Mouse (Mus musculus): ENCODE results near the gene Insr.
A peak's percentile ranks its signal among the peaks of the same experiment; 100 is the strongest.

Gene Insr

GRCm38 (mm10) chr8:3275189-3275588 lies 4.2 kb downstream of the Insr start:
- DNase-seq (ENCODE audit: low spot score) = no peak

GRCm38 (mm10) chr8:3273799-3274198 lies 5.6 kb downstream of the Insr start:
- peak; percentile 43 for DNase-seq (ENCODE audit: low spot score)

GRCm38 (mm10) chr8:3267449-3267761 lies 12.0 kb downstream of the Insr start:
- DNase-seq (ENCODE audit: low spot score) = no peak

GRCm38 (mm10) chr8:3266686-3267448 lies 12.6 kb downstream of the Insr start:
- DNase-seq (ENCODE audit: low spot score) = no peak

GRCm38 (mm10) chr8:3265182-3265581 lies 14.2 kb downstream of the Insr start:
- DNase-seq (ENCODE audit: low spot score) = no peak

GRCm38 (mm10) chr8:3262779-3263178 lies 16.6 kb downstream of the Insr start:
- DNase-seq (ENCODE audit: low spot score) = no peak

GRCm38 (mm10) chr8:3261101-3261500 lies 18.3 kb downstream of the Insr start:
- DNase-seq (ENCODE audit: low spot score) = no peak

- no peak for DNase-seq (ENCODE audit: low spot score)
These were observed 19.1 kb downstream of the Insr start for GRCm38 (mm10) chr8:3260127-3260811.

- DNase-seq (ENCODE audit: low spot score) = no peak
These were observed 23.1 kb downstream of the Insr start for GRCm38 (mm10) chr8:3256147-3256940.

GRCm38 (mm10) chr8:3255321-3255720 lies 24.1 kb downstream of the Insr start:
- DNase-seq (ENCODE audit: low spot score) = no peak

- DNase-seq (ENCODE audit: low spot score) = no peak
These were observed 26.2 kb downstream of the Insr start for GRCm38 (mm10) chr8:3253179-3253578.

GRCm38 (mm10) chr8:3252665-3253064 lies 26.8 kb downstream of the Insr start:
- no peak for DNase-seq (ENCODE audit: low spot score)

GRCm38 (mm10) chr8:3251101-3251500 lies 28.3 kb downstream of the Insr start:
- DNase-seq (ENCODE audit: low spot score) = no peak

GRCm38 (mm10) chr8:3249886-3250285 lies 29.5 kb downstream of the Insr start:
- no peak for DNase-seq (ENCODE audit: low spot score)

- DNase-seq (ENCODE audit: low spot score) = no peak
These were observed 30.7 kb downstream of the Insr start for GRCm38 (mm10) chr8:3248704-3249103.

- no peak for DNase-seq (ENCODE audit: low spot score)
These were observed 32.3 kb downstream of the Insr start for GRCm38 (mm10) chr8:3247129-3247528.

GRCm38 (mm10) chr8:3243229-3243628 lies 36.2 kb downstream of the Insr start:
- no peak for DNase-seq (ENCODE audit: low spot score)

- DNase-seq (ENCODE audit: low spot score) = no peak
These were observed 38.7 kb downstream of the Insr start for GRCm38 (mm10) chr8:3240725-3241124.

GRCm38 (mm10) chr8:3239641-3240040 lies 39.8 kb downstream of the Insr start:
- no peak for DNase-seq (ENCODE audit: low spot score)

- DNase-seq (ENCODE audit: low spot score) = no peak
These were observed 40.6 kb downstream of the Insr start for GRCm38 (mm10) chr8:3238792-3239191.

GRCm38 (mm10) chr8:3237319-3237718 lies 42.1 kb downstream of the Insr start:
- DNase-seq (ENCODE audit: low spot score) = no peak

GRCm38 (mm10) chr8:3236277-3236676 lies 43.1 kb downstream of the Insr start:
- DNase-seq (ENCODE audit: low spot score) = no peak

GRCm38 (mm10) chr8:3234569-3234968 lies 44.8 kb downstream of the Insr start:
- no peak for DNase-seq (ENCODE audit: low spot score)

All from testis, postnatal 14 days (tissue).